Mouse (Mus musculus): ENCODE results near the gene Mmp10.

Mmp10 gene

GRCm38 (mm10) chr9:7502051-7502450, at the start of gene Mmp10:
Gene Mmp10 (plus strand): TSS chr9:7502352.
- DNase-seq (ENCODE audit: low read depth): no peak

GRCm38 (mm10) chr9:7453302-7453701, 48.9 kb upstream of the Mmp10 start:
- DNase-seq (ENCODE audit: low read depth): no peak

DNA sequence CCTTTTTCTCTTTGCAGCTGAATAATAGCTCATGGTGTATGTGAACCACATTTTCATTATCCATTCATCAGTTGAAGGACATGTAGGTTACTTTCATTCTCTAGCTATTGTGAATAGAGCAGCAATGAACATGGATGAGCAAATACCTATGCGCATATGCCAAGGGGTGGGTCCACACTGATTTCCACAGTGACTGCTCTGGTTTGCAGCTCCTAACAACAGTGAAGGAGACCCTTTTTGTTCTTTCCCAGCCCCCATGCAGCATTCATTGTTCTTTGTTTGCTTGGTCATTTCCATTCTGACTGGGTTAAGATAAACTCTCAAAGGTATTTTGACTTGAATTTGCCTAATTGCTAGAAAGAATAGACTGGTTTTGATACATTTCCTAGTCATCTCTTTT, 31.9 kb upstream of the Mmp10 start:
- no peak for DNase-seq (ENCODE audit: low read depth)

DNA sequence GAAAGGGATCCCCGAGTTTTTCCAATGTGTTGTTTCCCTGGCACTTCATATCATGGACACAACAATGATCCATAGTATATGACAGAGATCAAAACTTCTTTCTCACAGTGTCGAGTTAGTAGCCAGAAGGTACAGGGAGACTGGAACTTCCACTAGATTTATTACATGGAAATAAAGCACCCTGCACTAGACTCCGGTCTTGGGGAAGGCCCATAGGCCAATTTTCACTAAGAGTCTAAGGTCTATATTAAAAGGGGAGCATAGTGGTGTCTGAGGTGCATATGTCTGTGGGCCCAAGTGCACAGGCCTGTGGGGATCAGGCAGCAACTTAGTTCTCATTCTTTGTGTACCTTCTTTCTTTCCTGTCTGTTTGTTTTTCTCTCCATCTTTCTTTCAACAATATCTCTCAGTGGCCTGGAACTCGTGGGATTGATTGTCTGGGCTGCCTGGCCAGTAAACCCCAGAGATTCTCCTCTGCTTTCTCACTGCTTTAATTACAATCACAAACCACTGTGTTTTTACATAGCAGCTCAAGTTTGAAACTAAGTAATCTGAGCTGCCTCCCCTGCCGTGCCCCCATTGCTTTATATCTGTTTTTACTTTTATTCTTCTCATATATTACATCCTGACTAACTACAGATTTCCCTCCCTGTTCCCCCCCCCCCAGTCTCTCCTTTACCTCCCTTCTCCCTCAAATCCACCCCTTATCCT, 18.3 kb upstream of the Mmp10 start:
- DNase-seq (ENCODE audit: low read depth): no peak

DNA sequence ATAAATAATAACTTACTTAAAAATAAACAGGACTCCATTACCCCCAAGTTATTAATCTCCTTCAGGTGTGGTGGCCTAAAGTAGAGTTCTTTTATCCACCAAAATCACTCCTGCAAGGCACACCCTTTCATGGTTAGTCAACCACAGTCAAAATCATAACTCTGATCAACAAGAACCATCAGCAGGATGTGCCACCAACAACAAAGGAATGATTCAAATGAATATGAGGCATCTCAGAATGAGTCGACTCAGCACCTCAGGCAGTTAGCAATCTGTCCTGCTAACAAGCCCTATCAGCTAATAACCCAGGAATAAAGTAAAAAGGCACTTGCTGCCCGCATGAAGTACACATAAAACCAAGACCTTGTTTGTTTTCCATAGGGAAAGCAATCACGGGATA, 1.0 kb upstream of the Mmp10 start:
- DNase-seq (ENCODE audit: low read depth): no peak

- no peak for DNase-seq (ENCODE audit: low read depth)
These were observed 5.2 kb downstream of the Mmp10 start for GRCm38 (mm10) chr9:7507321-7507876.

GRCm38 (mm10) chr9:7509619-7510233, 7.6 kb downstream of the Mmp10 start:
- DNase-seq (ENCODE audit: low read depth): no peak

DNA sequence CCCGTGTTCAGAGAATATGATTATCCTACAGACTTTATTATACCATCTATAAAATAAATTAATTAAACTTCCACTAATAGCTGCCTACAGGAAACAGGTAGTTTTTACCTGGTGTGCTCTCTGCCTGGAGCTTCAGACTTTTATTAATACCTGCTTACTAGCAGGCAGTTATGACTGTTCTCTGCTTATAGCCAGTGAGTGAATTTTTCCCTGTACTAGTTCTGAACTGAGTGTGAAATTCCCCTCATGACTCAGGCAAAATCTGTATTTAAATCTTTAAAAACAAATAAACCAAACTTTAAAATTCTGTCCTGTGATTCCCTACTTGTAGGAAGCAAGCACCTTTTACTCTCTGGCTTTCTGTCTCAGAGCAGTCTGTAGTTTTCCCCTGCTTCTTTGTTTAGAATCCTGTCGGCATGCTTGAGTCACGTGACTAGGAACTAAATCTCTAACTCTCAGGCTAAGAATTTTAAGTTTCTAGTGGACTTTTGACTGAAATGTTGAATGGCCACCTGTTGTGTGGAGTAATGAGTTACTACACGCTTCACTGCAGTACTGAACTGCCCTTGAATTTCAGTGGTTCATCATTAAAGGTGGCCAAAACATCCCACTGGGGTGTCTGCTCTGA, 15.9 kb downstream of the Mmp10 start:
- DNase-seq (ENCODE audit: low read depth): no peak

- DNase-seq (ENCODE audit: low read depth): peak; percentile 24
These were observed 24.2 kb downstream of the Mmp10 start for GRCm38 (mm10) chr9:7526255-7526940.

GRCm38 (mm10) chr9:7542763-7543162, 40.6 kb downstream of the Mmp10 start:
- no peak for DNase-seq (ENCODE audit: low read depth)

DNA sequence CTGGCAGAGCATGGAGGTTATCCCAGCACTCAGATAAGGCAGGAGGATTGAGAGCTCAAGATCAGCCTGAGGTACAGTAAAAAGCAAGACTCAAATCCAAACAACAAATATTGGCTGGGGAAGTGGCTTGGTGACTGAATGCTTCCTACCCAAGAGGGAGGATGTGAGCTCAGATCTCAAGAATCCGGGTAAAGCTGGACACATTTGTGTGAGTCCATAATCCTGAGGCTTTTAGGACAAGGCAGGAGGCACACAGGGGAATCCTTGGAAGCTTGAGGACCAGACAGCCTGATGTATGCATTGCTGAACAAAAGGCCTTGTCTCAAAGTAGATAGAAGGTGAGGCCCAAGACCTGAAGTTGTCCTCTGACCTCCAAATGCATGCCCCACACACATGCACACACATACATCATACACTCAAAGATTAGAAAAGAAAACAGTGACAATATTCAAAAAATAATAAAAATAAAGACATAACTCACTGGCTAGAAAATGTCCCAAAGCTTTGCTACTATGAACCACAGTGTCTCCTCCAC, 42.8 kb downstream of the Mmp10 start:
- no peak for DNase-seq (ENCODE audit: low read depth)

- DNase-seq (ENCODE audit: low read depth): peak; percentile 44
These were observed 43.3 kb downstream of the Mmp10 start for GRCm38 (mm10) chr9:7545471-7545870.

DNA sequence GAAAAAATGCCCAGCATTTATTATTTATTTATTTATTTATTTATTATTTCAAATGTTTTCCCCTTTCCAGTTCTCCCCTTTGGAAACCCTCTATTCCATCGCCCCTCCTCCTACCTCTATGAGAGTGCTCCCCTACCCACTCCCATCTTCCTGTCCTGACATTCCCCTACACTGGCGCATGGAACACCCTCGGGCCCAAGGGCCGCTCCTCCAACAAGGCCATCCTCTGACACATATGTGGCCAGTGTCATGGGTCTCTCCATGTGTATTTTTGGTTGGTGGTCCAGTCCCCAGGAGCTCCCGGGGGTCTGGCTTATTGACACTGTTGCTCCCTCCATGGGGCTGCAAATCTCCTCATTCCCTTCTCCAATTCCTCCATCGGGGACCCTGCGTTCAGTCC, 43.8 kb downstream of the Mmp10 start:
- DNase-seq (ENCODE audit: low read depth): no peak

DNA sequence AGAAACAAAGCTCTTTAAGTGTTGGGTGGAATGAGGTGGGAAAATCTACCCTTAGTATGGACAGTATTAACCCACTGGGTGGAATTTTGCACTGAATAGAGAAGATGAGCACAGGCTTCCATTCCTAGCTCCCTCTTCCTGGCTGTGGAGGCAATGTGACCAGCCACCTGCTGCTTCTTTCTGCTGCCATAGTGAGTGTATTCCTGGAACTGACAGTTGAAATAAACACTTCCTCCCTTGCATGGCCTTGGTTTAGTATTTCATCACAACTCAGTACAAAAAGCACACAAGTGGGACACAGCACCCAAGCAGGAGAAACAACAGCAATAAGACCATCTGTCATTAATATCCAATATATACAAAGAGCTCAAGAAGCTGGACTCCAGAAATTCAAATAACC, 49.8 kb downstream of the Mmp10 start:
- DNase-seq (ENCODE audit: low read depth): no peak

- DNase-seq (ENCODE audit: low read depth): no peak
These were observed 51.4 kb downstream of the Mmp10 start for GRCm38 (mm10) chr9:7553536-7553935.

DNA sequence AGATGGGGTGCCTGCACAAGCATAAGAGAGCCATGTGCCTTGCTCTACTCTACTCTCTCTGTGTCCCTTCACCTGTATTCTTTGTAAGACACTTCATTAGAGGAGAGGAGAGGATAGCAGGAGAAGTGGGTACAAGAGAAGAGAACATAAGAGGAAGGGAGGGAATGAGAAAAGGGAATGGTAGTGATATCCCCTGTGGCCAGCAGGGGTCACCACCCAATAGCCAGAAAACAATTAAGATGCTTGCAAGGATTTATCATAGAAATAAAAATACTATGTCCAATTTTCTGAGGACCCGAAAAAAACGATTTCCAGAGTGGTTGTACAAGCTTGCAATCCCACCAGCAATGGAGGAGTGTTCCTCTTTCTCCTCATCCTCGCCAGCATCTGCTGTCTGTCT, 52.2 kb downstream of the Mmp10 start:
- no peak for DNase-seq (ENCODE audit: low read depth)

- no peak for DNase-seq (ENCODE audit: low read depth)
These were observed 56.3 kb downstream of the Mmp10 start, which contains the start of gene Mmp8 for GRCm38 (mm10) chr9:7558221-7559017. Gene Mmp8 (plus strand): TSS chr9:7558456.
